Mouse (Mus musculus) c-Kit-negative CD71-positive TER-119-positive erythroid progenitor cells, embryonic 14.5 days (primary cell): ENCODE results near the gene Mrps9.

ENCODE experiments used
- DNase-seq: peaks from one replicate; pipeline ENCODE4 v3.0.0-alpha.2; 2013; ENCODE audit warnings: low read depth, low spot score

Gene Mrps9

DNA sequence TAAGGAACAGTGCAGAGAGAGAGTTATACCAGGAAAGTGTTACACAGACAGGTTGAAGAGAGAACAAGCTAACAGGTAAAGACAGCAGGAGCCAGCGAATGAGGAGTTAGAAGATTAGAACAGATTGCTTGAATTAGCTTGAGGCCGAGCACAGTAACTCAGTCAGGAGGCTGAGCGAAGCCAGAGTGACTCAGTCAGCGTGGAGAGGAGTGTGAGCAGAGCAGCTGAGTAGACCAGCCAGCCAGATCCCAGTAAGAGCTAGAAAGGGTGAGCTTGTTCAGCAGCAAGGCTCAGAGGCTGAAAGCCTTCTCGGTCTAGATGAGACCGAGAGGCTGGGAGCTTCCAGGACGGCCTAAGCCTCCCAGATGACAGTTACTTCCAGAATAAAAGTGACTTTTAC, 55.7 kb downstream of the Mrps9 start:
- DNase-seq = no peak

DNA sequence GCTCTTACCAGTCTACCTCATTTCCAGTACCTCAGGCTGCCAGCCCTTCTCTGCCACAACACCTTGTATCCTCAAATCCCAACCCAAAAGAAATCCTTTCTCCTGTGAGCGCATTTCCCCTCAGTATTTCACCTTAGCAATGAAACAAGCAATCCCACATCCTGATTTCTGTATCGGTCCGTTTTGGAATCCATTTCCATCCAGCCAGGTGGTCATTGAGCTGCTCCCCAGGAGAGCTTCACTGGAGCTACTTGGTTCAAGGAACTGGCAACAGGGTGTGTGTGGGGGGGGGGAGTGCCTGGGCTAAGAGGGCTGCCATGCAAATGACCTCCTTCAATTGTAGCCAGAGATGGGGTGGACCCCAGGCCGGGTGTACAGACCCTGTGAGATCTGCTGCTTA, 56.1 kb downstream of the Mrps9 start:
- no peak for DNase-seq

DNA sequence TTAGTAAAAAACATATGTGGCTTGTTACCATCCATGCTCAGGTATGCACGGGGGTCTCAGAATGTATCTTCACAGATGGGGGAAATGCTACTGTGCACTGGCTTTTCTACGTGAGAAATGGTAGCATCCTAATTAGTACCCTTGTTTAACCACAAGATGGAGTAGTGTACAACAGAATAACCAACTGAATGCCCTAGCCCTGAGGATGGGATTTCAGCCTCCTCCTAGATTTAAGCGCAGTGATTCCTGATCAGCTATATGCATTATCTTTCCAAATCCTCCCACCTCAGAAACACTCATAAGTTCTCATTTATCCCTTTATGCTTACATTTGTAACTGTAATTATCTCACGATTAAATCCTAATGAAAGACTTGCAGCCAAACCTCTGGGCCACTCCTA, 64.0 kb downstream of the Mrps9 start:
- DNase-seq = no peak

DNA sequence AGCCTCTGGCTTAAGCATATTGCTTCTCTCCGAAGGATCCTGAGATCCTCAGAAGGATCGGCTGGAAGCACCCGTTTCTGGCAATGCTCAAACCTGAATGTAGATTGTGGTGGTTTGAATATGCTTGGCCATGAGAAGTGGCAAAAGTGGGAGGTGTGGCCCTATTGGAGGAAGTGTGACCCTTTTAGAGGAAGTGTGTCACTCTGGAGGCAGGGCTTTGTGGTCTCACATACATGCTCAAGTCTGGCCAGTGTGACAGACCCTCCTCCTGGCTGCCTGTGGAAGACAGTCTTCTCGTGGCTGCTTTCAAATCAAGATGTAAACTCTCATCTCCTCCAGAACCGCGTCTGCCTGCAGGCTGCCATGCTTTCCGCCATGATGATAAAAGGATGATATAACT, 65.7 kb downstream of the Mrps9 start:
- DNase-seq = no peak

DNA sequence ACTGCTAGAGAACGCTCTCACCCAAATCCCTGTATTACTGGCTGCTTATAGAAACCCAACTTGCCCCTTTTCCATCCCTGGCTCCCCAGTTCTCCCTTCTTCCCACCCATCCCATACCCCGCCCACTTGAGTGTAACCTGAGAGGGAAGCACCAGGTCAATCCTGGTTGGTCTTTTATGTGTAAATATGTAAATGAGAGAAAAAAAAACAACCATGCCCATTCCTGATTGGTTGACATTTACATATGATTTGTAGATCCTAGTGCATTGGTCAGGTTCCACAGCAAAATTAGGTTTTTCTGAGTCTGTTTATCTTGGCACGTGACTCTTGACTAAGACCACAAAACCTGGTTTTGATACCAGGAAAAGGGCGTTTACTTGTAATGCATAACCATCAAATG, 66.9 kb downstream of the Mrps9 start:
- no peak for DNase-seq

DNA sequence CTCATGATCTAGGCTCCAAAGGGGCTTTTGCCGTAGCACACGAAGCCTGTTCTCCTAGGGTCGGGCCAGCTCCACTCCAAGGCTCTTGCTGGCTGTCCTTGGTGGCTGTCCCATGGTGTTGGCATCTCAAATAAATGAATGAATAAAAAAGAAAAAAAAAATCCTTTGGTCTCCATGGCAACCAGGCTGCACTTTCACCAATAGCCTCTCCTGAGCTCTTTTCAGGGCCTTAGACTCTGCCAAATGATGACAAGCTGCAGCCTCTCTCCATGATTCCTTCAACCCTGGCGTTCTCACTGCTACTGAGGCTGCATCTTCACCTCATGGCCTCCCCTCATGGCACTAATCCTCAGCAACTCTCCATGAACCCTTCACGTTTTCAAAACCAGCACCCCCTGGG, 72.9 kb downstream of the Mrps9 start:
- DNase-seq = no peak

DNA sequence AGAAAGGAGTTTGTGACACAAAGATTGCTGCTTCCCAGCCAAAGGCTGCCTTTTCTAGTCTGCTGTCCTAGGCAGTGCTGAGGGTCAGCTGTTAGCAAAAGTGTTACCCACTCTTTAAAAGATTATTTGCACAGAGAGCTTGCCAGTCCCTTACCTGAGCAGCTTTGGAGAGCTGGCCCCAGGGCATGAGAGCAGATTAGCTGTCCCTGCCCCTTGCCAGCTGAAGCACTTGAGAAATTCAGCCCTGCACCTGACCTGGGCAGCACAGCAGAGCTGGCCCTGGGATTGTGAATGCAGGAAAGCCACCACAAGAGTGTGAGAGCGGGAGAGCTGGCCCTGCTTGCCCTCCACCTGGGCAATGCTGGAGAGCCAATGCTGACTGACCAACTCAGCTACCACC, 82.6 kb downstream of the Mrps9 start:
- no peak for DNase-seq

DNA sequence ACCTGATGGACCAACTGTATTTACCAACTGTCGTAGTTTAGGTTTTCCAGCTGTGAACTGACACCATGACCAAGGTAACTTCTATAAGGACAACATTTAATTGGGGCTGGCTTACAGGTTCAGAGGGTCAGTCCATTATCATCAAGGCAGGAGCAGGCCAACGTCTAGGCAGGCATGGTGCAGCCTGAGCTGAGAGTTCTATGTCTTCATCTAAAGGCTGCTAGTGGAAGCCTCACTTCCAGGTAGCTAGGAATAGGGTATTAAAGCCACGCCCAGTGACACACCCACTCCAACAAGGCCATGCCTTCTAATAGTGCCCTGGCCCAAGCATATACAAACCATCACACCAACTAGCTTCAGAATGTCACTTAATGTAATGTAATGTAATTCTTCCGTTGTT, 97.5 kb downstream of the Mrps9 start:
- no peak for DNase-seq

DNA sequence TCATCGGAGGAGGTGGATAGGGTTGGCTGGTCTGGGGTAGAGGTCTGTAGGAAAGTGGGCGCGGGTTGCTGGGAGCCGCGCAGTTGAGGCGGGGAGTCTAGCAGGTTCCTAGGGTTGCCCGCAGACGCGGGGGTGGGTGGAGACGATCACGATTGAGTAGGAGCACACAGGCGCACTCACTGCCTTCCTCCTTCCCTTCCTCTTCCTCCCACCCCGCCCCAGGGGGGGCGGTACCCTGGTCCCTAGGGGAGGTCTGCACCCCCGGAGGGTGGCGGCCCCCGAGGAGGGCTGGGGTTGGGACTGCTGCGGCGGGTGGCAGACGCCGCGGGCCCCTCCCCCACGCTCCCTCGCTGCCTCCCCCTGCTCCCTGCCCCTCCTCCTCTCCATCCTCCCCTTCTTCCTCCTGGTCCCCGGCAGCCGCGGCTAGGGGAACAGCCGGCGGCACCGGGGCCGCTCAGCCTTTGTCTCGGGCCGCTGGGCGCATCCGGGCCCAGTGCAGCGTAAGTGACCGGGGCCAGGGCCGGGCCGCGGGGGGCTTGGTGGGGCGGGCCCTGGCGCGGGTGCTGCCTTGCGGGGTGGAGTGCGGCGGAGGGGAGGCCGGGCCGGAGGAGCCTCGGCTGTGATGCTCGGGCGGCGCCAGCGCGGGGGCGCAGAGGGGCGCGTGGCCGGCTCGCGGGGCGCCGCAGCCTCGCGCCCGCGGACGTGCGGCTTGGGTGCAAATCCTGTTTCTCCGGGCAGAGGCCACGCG, 101.9 kb downstream of the Mrps9 start, which contains the start of gene Gpr45:
Gene Gpr45, plus strand, starts transcription at position 139 of the 748 bp plus-strand sequence.
- DNase-seq = no peak

DNA sequence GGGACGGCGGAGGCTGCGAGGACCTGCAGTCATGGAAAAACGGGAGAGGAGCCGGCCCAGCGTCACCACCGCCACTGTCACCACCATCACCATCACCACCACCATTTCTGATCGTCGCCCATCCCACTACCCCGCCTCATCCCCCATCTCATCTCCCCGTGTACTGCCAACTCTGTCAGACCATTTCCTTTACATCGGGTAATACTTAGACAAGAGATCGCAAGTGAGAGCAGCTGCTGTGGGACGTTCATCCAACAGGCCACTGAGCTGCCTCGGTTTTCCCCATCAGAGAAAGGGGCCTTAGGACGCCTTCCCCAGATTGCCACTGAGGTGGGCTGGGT, 102.4 kb downstream of the Mrps9 start:
- no peak for DNase-seq
